Mouse (Mus musculus) lung, adult 2 months (tissue): ENCODE data around the gene Pde4d. TPM values are rescaled to one million over a fixed set of nuclear protein-coding genes. Genes with fewer than 3 reads are reported as not detected.

Experiments used
- DNase-seq: peaks from one replicate; pipeline ENCODE4 v3.0.0; 2022
- H3K4me1 ChIP-seq: fragments of 200-500 bp; 2 replicates; pipeline ENCODE4 v1.6.1; 2011; ENCODE audit warnings: low read length; ENCODE audit not compliant: control insufficient read depth, insufficient read depth
- H3K4me3 ChIP-seq: fragments of 200-500 bp; replicated peaks from 2 replicates; pipeline ENCODE3; 2011; ENCODE audit warnings: low read depth, mild to moderate bottlenecking, control low read depth, low read length; ENCODE audit errors: extremely low read depth
- CTCF ChIP-seq: fragments of 200-500 bp; IDR thresholded peaks from 2 replicates; pipeline ENCODE4 v1.5.1; 2011; ENCODE audit warnings: mild to moderate bottlenecking, low read length, control low read depth; ENCODE audit not compliant: insufficient read depth
- POLR2A ChIP-seq: fragments of 200-500 bp; IDR thresholded peaks from 2 replicates; pipeline ENCODE4 v1.6.1; 2011; ENCODE audit warnings: low read depth, mild to moderate bottlenecking, control low read depth, low read length, borderline replicate concordance; ENCODE audit errors: extremely low read depth
- WGBS: fragments of 180-500 bp; shearing (Covaris S2); methylation state at CpG from one replicate; pipeline ENCODE4 v1.1.7; 2018; 5-methylcytosine and 5-hydroxymethylcytosine counted together
- polyA plus RNA-seq: library from polyadenylated mRNA; depleted of rRNA; stranded (reverse); fragments of >200 nt; gene quantifications from 2 replicates; pipeline ENCODE4 v1.2.3, GENCODE M21; 2012

Pde4d gene
- polyA plus RNA-seq, 1 experiment, result 20.0 TPM

DNA sequence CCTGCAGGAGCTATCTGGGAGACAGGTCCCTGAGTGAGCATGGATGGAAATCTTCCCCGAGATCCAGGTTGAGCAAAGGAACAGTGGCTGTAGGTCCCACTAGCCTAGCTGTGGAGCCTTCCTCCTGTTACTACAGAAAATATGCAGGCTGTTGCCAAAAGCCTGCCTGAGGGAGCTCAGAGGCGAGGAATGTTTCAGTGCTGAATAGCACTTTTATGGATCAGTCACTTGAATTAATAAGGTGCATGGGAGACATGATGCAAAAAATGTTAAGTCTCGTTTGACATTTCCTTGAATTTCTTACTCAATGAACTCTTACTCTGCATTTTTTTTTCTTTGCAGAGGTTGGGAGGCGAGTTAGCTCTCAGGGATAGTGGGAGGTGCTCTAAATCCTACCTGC is 172.9 kb downstream of the Pde4d start:
- TF ChIP-seq POLR2A (no peak), CTCF (no peak)
- 60% methylated on average over 4 of the region's 4 CpGs for WGBS
- DNase-seq, result no peak
- no peaks in the 10 kb centered on the region for H3K4me1 ChIP-seq
- H3K4me3 ChIP-seq, result no peak overlapping the region

DNA sequence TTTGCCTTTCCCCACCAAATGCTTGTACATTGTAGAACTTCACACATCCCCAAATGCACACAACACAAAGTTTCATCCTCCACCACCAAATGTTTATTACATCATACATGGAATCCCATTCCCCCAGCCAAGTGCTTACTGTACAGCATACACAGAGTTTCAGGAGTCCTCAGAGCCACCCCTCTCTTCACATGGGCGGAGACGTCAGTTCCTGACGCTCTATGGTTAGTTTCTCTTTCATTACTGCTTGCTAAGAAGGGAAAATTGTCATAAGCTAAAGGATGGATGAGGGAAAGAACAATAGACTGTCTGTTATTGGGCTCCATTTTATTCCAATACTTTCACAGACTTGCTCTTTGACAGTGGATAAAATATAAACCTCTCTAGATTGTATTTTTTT is 174.2 kb downstream of the Pde4d start:
- TF ChIP-seq CTCF (no peak), POLR2A (no peak)
- H3K4me1 ChIP-seq, result no peaks in the 10 kb centered on the region
- 38% methylated on average over 3 of the region's 3 CpGs for WGBS
- DNase-seq, result no peak
- no peak overlapping the region for H3K4me3 ChIP-seq

DNA sequence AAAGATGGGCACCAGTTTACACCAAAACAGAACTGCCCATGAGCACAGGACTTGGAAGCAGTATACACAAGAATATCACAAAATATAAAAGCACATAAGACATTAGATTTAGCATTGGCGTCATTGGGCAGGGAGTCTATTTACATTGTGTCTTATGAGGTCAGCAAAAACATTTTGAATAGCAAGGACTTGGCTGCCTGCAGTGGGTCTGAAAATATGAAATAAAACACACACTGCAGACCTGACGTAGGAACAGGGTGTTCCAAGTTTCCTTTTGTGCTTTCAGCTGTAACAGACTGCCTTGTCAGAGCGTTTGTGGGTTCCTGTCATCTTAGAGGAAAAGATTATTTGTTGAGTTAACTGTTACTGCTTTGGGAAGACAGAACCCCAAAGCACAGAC is 176.4 kb downstream of the Pde4d start:
- TF ChIP-seq CTCF (no peak), POLR2A (no peak)
- DNase-seq, result no peak

DNA sequence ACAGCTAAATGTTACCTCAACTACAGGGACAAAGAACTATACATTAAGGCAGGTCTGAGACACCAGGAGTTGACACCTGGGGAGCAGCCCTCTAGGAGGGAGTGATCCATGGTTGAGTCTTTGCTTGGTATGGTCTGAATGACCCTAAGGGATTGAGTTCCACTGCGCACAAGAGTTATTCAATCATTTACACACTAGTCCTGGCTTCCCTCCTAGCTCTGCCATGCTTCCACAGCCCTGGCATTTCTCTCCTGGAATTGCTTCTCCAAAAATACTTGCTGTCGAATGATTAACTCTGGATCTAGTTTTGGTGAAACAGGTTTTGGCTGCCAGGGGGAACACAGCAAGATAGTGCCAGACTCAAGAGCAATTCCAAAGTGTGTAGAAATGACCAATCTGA is 178.8 kb downstream of the Pde4d start:
- DNase-seq, result no peak
- Histone ChIP-seq H3K4me1 (no peaks in the 10 kb centered on the region), H3K4me3 (no peak overlapping the region)
- no peak for TF ChIP-seq POLR2A
- TF ChIP-seq CTCF, result no peak
- 86% methylated on average over 2 of the region's 2 CpGs for WGBS

More for the DNA sequence above, 176.4 kb downstream of the Pde4d start:
- no peaks in the 10 kb centered on the region for H3K4me1 ChIP-seq
- H3K4me3 ChIP-seq, result no peak overlapping the region
- 33% methylated on average over 3 of the region's 3 CpGs for WGBS

DNA sequence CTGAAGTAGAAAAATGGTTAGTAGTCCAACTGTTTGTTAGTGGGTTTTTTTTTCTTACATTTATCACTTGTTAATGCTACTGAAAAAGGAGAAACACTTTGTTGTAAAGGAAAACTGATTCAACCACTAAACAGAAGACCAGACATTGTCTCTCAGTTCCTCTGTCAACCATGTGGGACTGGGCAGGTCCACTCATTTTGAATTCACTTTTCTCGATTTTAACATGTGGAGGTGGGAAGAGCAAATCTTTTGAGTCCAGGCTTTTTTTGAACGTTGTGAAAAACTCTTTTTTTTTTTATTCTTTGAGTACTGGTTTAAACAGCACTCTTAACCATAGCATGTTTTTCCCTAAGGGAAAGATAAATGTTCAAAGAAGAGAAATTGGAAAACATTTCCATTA is 180.8 kb downstream of the Pde4d start:
- no peak overlapping the region for H3K4me3 ChIP-seq
- 44% methylated on average over 2 of the region's 2 CpGs for WGBS
- no peaks in the 10 kb centered on the region for H3K4me1 ChIP-seq
- TF ChIP-seq CTCF, result no peak
- no peak for DNase-seq

DNA sequence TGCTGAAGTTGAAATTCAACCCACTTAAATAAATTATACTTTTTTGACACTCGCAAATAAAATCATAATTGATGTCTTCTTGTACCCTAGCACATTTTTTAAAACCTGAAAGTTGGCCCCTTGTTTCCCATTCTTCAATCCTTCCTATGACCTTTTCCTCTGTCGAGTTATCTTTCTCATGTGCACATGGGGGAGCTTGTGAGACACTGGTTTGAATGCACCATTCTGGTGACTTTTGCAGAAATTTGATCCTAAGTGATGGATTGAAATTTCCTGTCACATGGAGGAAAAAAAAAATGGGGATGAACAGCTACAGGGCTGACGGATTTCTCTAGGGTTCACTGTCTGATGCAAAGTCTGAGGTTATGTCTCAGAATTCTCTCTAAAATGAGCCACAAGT is 181.5 kb downstream of the Pde4d start:
- DNase-seq, result no peak
- H3K4me3 ChIP-seq, result no peak overlapping the region
- no peak for TF ChIP-seq POLR2A
- no peak for TF ChIP-seq CTCF
- H3K4me1 ChIP-seq, result no peaks in the 10 kb centered on the region
- WGBS, result 53% methylated on average over 3 of the region's 3 CpGs

DNA sequence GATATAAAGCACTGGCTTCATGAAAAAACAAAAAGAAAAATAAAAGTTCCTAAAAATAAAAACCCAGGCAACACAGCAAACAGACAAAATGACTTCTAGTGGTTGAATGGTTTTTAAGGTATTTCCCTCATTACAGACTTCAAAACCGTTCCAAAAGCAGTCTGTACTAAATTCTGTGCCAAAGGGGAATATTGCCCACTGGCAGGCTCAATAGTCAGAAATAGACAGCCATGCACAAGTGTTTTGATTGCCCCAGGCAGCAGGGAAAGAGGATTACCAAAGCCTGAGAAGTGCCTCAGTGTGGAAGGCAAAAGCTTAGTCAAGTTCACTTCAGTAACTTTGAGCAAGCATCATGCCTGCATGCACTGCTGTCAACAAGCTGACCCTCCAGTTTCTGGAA is 186.8 kb downstream of the Pde4d start:
- no peak for TF ChIP-seq CTCF
- 55% methylated on average over 1 of the region's 1 CpGs for WGBS
- Histone ChIP-seq H3K4me1 (no peaks in the 10 kb centered on the region), H3K4me3 (no peak overlapping the region)
- no peak for DNase-seq

DNA sequence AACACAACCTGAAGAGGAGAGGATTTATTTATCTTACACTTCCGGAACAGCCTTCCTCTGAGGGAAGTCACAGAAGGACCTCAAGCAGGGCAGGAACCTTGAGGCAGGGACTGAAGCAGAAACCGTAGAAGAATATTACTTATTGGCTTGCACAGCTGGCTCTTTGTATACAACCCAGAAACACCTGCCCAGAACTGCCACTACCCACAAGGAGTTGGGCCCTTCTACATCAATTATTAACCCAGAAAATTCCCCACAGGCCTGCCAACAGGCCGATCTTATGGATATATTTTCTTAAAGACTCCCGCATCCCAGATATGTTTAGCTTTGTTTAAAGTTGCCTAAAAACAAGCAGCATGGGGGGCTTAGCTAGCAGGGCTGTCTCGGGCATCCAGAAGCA is 192.5 kb downstream of the Pde4d start:
- TF ChIP-seq POLR2A, result no peak
- no peak for TF ChIP-seq CTCF
- DNase-seq, result no peak
- WGBS, result 53% methylated on average over 5 of the region's 5 CpGs
- Histone ChIP-seq H3K4me3 (no peak overlapping the region), H3K4me1 (no peaks in the 10 kb centered on the region)

DNA sequence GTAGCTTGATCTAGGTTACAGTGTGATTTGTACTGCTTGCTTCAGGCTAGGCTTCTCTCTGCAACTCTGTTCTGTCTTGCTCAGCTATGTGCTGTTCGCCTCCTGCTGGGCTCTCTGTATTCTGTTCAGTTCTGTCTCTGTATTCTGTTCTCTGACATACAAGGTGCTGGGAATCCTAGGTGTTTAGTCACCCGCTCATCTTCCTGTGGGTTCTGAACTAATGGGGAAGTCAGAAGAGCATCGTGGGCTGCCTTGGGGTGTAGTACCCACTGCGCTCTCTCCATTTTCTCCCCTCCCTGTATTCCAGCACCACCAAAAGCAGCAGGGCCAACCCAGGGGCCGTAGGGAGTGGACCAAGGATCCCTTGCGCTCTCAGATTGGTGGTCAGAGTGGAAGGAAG is 197.1 kb downstream of the Pde4d start:
- WGBS, result 64% methylated on average over 6 of the region's 6 CpGs
- TF ChIP-seq POLR2A, result no peak
- no peak for TF ChIP-seq CTCF
- DNase-seq, result no peak

DNA sequence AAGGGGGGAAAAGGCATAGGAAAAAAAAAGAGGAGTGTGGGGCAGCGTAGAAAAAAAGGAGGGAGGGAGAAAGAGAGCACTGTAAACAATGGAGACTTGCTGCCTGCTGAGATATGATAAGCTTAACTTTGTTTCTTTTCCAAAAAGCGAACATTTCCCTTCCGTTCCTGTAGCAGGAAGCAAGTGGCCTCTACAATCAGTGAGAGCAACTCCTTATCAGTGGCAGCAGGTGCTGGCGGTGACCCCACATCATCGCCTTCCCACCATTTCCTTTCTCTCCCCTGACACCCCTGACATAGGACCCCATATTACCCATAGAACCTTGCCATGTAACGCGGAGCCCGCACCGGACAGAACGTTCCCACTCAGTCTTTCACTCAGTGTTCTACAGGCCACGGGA is 197.5 kb downstream of the Pde4d start:
- Histone ChIP-seq H3K4me1 (no peaks in the 10 kb centered on the region), H3K4me3 (no peak overlapping the region)
- TF ChIP-seq CTCF (no peak), POLR2A (no peak)
- 40% methylated on average over 11 of the region's 11 CpGs for WGBS
- DNase-seq, result no peak

More for the DNA sequence above, 197.1 kb downstream of the Pde4d start:
- Histone ChIP-seq H3K4me3 (no peak overlapping the region), H3K4me1 (no peaks in the 10 kb centered on the region)

DNA sequence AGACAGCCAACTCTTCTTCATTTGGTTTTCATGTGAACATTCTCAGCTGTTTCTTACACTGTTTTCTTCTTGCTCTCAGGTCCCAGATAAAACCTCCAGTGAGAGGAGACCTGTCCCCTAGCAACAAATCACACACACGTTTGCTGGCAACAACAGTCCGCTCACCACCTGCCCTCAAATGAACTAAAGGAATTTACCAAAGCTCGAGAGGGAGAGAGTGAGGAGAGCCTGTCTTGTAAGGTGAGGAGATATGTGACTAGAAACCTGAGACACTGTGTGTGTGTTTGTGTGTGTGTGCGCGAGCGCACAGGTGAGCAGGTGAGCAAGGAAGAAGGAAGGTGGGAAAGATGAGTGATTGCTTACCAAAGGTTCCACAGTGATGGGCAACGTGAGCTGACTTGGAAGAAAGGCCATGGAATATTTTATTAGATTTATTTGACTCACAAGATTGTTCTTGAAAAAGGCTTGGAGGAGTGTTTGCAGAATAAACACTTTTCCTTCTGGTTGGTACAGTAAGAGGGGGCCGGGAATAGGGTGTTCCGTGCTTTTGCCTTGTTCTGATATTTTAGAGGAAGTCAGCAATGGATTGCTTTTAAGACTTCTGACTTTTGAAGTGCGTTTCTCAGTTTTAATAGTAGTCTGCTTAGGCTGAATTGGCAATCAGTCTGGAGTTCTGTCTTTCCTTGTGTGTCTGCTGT is 204.4 kb downstream of the Pde4d start:
- no peak for TF ChIP-seq CTCF
- TF ChIP-seq POLR2A, result no peak
- Histone ChIP-seq H3K4me1 (no peaks in the 10 kb centered on the region), H3K4me3 (no peak overlapping the region)
- 59% methylated on average over 10 of the region's 10 CpGs for WGBS
- DNase-seq, result peak; percentile 28
